Mouse (Mus musculus) embryonic stem cell, embryonic (primary cell): ENCODE measurements at regions not wholly inside any gene's neighbourhood (a gene's known extent, or its start where the extent isn't known, plus 50 kb on each side); places are given as distances from the start of the nearest gene placed in this dataset.
"Not testable (repeated sequence)": the region's sequence is repeated elsewhere in the genome, so short reads cannot be mapped to it uniquely, and the experiment has no call there.

Source experiments
- CTCF ChIA-PET, 4 experiments: fragments of 300-600 bp in 2 of 4; fragments of 350-600 bp in 2 of 4; sonication (Branson Sonifier 250); formaldehyde crosslinking; loops; one replicate each; lab custom pipeline; 2022; ENCODE audit warnings: inconsistent platforms in 2 of 4; lab: Charles Lee
- POLR2A ChIA-PET, 4 experiments: fragments of 300-600 bp in 2 of 4; fragments of 350-600 bp in 2 of 4; sonication (Branson Sonifier 250); formaldehyde crosslinking; loops; one replicate each; lab custom pipeline; 2022; ENCODE audit warnings: antibody characterized with exemption in 4 of 4, inconsistent platforms in 1 of 4; lab: Charles Lee

- CTCF ChIA-PET, result interaction anchor here in 1 of 4 experiments (0.8 kb wide), 1 partner anchor 9 kb away, joined by 3 read pairs; no protein-coding TSS in a partner anchor
- POLR2A ChIA-PET, result interaction anchor here in 2 of 4 experiments (0.9 to 1.5 kb wide), 2 partner anchors 85 to 289 kb away, joined by 5 to 9 read pairs; no protein-coding TSS in a partner anchor
These were observed 77.1 kb downstream of the Phlda1 start for GRCm38 (mm10) chr10:111583124-111583743.

- ChIA-PET CTCF (no interaction called here), POLR2A (interaction anchor here in 2 of 4 experiments (0.9 to 1.9 kb wide), 3 partner anchors 9 to 289 kb away, joined by 4 to 9 read pairs (median 5); no protein-coding TSS in a partner anchor)
These were observed 77.7 kb downstream of the Phlda1 start for GRCm38 (mm10) chr10:111583744-111584152.

GRCm38 (mm10) chr10:111587891-111588611, 82.0 kb downstream of the Phlda1 start:
- CTCF ChIA-PET, result no interaction called here
- POLR2A ChIA-PET, result interaction anchor here in 2 of 4 experiments (1.0 to 2.4 kb wide), 4 partner anchors 9 to 384 kb away, joined by 3 to 7 read pairs (median 4); partner anchors contain the start of gene Krr1 (in 1 of the 2)

GRCm38 (mm10) chr10:111589186-111589585, 83.1 kb downstream of the Phlda1 start:
- ChIA-PET CTCF (no interaction called here), POLR2A (interaction anchor here in 2 of 4 experiments (1.0 to 2.4 kb wide), 8 partner anchors 8 to 383 kb away, joined by 3 to 7 read pairs (median 4); partner anchors contain the start of gene Krr1 (in 1 of the 2))

GRCm38 (mm10) chr10:111592416-111593149, 86.5 kb downstream of the Phlda1 start:
- CTCF ChIA-PET, result interaction anchor here in 2 of 4 experiments (0.7 to 1.6 kb wide), 2 partner anchors 10 to 19 kb away, joined by 3 to 6 read pairs; no protein-coding TSS in a partner anchor

GRCm38 (mm10) chr10:111593280-111593679, 87.2 kb downstream of the Phlda1 start:
- ChIA-PET POLR2A (interaction anchor here in 3 of 4 experiments (0.9 to 2.4 kb wide), 5 partner anchors 8 to 90 kb away, joined by 3 to 12 read pairs (median 3); no protein-coding TSS in a partner anchor), CTCF (interaction anchor here in 2 of 4 experiments (0.8 to 1.6 kb wide), 2 partner anchors 10 to 37 kb away, joined by 3 read pairs; no protein-coding TSS in a partner anchor)

More at GRCm38 (mm10) chr10:111592416-111593149, 86.5 kb downstream of the Phlda1 start:
- POLR2A ChIA-PET, result interaction anchor here in 3 of 4 experiments (0.7 to 1.5 kb wide), 5 partner anchors 16 to 90 kb away, joined by 3 to 4 read pairs (median 3); no protein-coding TSS in a partner anchor

- CTCF ChIA-PET, result interaction anchor here in 1 of 4 experiments (0.8 kb wide), 1 partner anchor 36 kb away, joined by 3 read pairs; no protein-coding TSS in a partner anchor
These were observed 88.1 kb downstream of the Phlda1 start for GRCm38 (mm10) chr10:111594171-111594570.

DNA sequence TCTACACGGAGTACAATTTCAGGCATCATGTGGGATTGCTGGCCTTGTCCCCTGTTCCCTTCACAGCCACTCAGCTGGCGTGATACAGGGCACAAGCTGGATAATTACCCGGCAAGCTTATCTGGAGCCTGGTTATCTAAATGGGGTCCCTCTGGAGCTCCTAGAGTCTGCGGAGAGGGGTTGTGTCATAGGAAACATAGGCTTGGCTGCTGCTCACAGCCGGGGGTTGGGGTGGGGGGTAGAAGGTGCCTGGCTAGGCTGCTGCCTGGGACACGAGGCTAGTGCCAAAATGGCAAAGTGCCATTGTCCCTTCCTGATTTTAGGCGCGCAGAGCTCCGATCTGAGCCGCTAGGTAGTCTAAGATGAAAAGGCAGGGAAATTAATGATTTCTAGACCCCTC, 88.6 kb downstream of the Phlda1 start:
- CTCF ChIA-PET, result interaction anchor here in 1 of 4 experiments (1.6 kb wide), 1 partner anchor 42 kb away, joined by 3 read pairs; no protein-coding TSS in a partner anchor
- POLR2A ChIA-PET, result interaction anchor here in 3 of 4 experiments (0.5 to 2.4 kb wide), 15 partner anchors 8 to 248 kb away, joined by 3 to 12 read pairs (median 3); no protein-coding TSS in a partner anchor

More at GRCm38 (mm10) chr10:111594171-111594570, 88.1 kb downstream of the Phlda1 start:
- POLR2A ChIA-PET, result interaction anchor here in 3 of 4 experiments (0.5 to 2.4 kb wide), 14 partner anchors 8 to 248 kb away, joined by 3 to 12 read pairs (median 4); no protein-coding TSS in a partner anchor

- ChIA-PET CTCF (interaction anchor here in 1 of 4 experiments (1.6 kb wide), 1 partner anchor 41 kb away, joined by 3 read pairs; no protein-coding TSS in a partner anchor), POLR2A (interaction anchor here in 2 of 4 experiments (0.9 to 2.4 kb wide), 9 partner anchors 19 to 247 kb away, joined by 3 to 12 read pairs (median 3); no protein-coding TSS in a partner anchor)
These were observed 89.5 kb downstream of the Phlda1 start for GRCm38 (mm10) chr10:111595513-111595995.

DNA sequence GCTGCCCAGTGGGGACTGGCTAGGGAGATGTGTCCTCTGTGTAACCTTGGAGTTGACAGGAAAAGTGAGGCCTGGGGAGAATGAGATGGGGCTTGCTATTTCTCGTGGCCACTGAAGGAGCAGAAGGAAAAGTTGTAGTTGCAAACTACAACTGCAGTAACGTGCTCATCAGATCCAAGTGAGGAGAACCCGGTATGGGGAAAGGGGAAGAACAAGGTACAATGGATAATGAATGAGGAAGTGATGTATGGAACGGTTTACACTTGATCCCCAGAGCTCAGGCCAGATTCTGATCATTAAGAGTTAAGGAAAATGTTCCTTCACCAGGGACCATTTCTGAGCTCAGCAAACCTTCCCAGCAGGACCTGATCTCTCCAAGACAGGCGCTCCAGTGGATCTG, 92.6 kb downstream of the Phlda1 start:
- POLR2A ChIA-PET, result interaction anchor here in 2 of 4 experiments (0.7 to 1.4 kb wide), 2 partner anchors 10 to 374 kb away, joined by 4 read pairs; partner anchors contain the start of gene Krr1 (in 1 of the 2)

GRCm38 (mm10) chr10:111599297-111600250, 93.5 kb downstream of the Phlda1 start:
- CTCF ChIA-PET, result interaction anchor here in 2 of 4 experiments (0.6 to 1.2 kb wide), 2 partner anchors 97 to 126 kb away, joined by 3 to 4 read pairs; no protein-coding TSS in a partner anchor
- POLR2A ChIA-PET, result interaction anchor here in 2 of 4 experiments (0.7 to 1.4 kb wide), 3 partner anchors 19 to 373 kb away, joined by 3 to 4 read pairs (median 3); partner anchors contain the start of gene Krr1 (in 1 of the 2)

More for the DNA sequence above, 92.6 kb downstream of the Phlda1 start:
- CTCF ChIA-PET, result interaction anchor here in 1 of 4 experiments (1.2 kb wide), 1 partner anchor 96 kb away, joined by 4 read pairs; no protein-coding TSS in a partner anchor

DNA sequence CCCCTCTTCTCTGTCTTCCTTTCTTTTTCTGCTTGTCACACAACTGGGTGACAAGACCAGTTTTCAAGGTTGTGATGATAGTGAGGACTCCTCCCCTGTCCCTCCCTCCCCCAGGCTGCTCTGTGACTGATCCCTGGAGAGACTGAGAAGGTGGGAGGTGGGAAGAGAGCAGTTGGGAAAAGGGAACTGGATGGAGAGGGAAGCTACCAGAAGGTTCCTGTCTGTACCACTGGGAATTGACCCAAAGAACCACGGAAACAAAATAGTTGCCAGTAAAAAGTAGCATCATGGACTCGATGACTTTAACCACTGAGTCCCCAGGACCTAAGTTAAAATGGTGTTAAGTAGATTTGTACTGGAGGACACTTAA, 94.2 kb downstream of the Phlda1 start:
- ChIA-PET POLR2A (interaction anchor here in 1 of 4 experiments (1.4 kb wide), 1 partner anchor 20 kb away, joined by 3 read pairs; no protein-coding TSS in a partner anchor), CTCF (no interaction called here)

- CTCF ChIA-PET, result no interaction called here
These were observed 94.6 kb downstream of the Phlda1 start for GRCm38 (mm10) chr10:111600677-111601099.

DNA sequence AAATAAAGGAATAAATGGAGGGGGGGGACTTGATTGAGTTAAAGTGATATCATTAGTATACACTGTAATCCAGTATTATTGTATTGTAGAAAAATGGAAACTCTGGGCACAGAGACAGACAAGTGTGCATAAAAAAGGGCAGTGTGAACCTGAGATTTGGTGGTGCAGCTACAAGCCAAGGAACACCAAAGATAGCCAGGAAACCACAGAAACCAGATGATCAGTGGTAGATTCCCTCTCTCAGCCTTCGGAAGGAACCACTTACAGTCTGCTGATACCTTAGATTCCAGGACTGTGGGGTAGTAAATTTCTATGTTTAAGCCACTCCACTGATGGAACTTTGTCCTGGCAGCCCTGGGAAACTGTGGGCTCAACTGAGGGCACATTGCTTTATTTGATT, 97.1 kb downstream of the Phlda1 start:
- CTCF ChIA-PET, result no interaction called here
- POLR2A ChIA-PET, result interaction anchor here in 1 of 4 experiments (0.9 kb wide), 1 partner anchor 8 kb away, joined by 3 read pairs; no protein-coding TSS in a partner anchor

More at GRCm38 (mm10) chr10:111600677-111601099, 94.6 kb downstream of the Phlda1 start:
- POLR2A ChIA-PET, result interaction anchor here in 1 of 4 experiments (0.7 to 0.8 kb wide), 2 partner anchors 18 to 845 kb away, joined by 3 to 5 read pairs; no protein-coding TSS in a partner anchor

GRCm38 (mm10) chr10:111607381-111607780, 101.3 kb downstream of the Phlda1 start:
- CTCF ChIA-PET, POLR2A ChIA-PET: not testable (repeated sequence)
